Mouse (Mus musculus) midbrain, embryonic 10.5 days (tissue): Measurements from ENCODE around the gene Thap8. TPM values are rescaled to one million over a fixed set of nuclear protein-coding genes. Genes with fewer than 3 reads are reported as not detected.

Source experiments
- polyA plus RNA-seq: library from polyadenylated mRNA; unstranded; fragments of >200 nt; fragmentation: Nextera tagmentation; extraction: Ambion mirVana; gene quantifications from 2 replicates; pipeline ENCODE4 v1.2.1, GENCODE M21; 2016

The Thap8 gene
- polyA plus RNA-seq, 1 experiment from 2014 or later, result 0.32 TPM

Other genes with a start within 250 kb of the Thap8 start
- 4.1 and 4.4 TPM in 2 replicates for gene Zfp14, start 228.7 kb upstream of the Thap8 start, polyA plus RNA-seq
- gene Zfp82, start 207.2 kb upstream of the Thap8 start, polyA plus RNA-seq, result 6.8 and 9.2 TPM in 2 replicates
- 1.3 and 2.2 TPM in 2 replicates for gene Gm26920, start 189.7 kb upstream of the Thap8 start, polyA plus RNA-seq
- 14.3 and 18.5 TPM in 2 replicates for gene Zfp566, start 189.6 kb upstream of the Thap8 start, polyA plus RNA-seq
- 113 and 116 TPM in 2 replicates for gene Zfp260, start 185.3 kb upstream of the Thap8 start, polyA plus RNA-seq
- gene Zfp382, start 158.2 kb upstream of the Thap8 start, polyA plus RNA-seq, result 10.6 and 13.0 TPM in 2 replicates
- gene Zfp146, start 110.3 kb upstream of the Thap8 start, polyA plus RNA-seq, result 17.0 and 21.2 TPM in 2 replicates
- 4.1 and 7.2 TPM in 2 replicates for gene Cox7a1, start 96.0 kb upstream of the Thap8 start, polyA plus RNA-seq
- 52.1 and 55.5 TPM in 2 replicates for gene Capns1, start 81.3 kb upstream of the Thap8 start, polyA plus RNA-seq
- gene Polr2i, start 48.1 kb upstream of the Thap8 start, polyA plus RNA-seq, result 155 and 162 TPM in 2 replicates
- gene Tbcb, start 47.8 kb upstream of the Thap8 start, polyA plus RNA-seq, result 274 and 283 TPM in 2 replicates
- gene Ovol3, start 44.4 kb upstream of the Thap8 start, polyA plus RNA-seq, result not detected in 2 replicates
- gene Wdr62, start 325 bp downstream of the Thap8 start, polyA plus RNA-seq, result 18.0 and 21.6 TPM in 2 replicates
- 54.9 and 76.3 TPM in 2 replicates for gene Clip3, start 11.6 kb downstream of the Thap8 start, polyA plus RNA-seq
- gene Alkbh6, start 28.6 kb downstream of the Thap8 start, polyA plus RNA-seq, result 95.4 and 96.9 TPM in 2 replicates
- gene Syne4, start 34.7 kb downstream of the Thap8 start, polyA plus RNA-seq, result 13.7 and 14.8 TPM in 2 replicates
- 2.6 and 4.6 TPM in 2 replicates for gene E130208F15Rik, start 41.6 kb downstream of the Thap8 start, polyA plus RNA-seq
- gene Sdhaf1, start 43.8 kb downstream of the Thap8 start, polyA plus RNA-seq, result 19.3 and 22.5 TPM in 2 replicates
- 5.4 and 6.2 TPM in 2 replicates for gene Lrfn3, start 82.7 kb downstream of the Thap8 start, polyA plus RNA-seq
- 15.7 and 19.6 TPM in 2 replicates for gene Tyrobp, start 133.7 kb downstream of the Thap8 start, polyA plus RNA-seq
- 0.35 TPM in 1 of 2 replicates, not detected in the other for gene Hcst, start 139.8 kb downstream of the Thap8 start, polyA plus RNA-seq
- 1.4 and 1.5 TPM in 2 replicates for gene Nfkbid, start 141.6 kb downstream of the Thap8 start, polyA plus RNA-seq
- gene Aplp1, start 165.4 kb downstream of the Thap8 start, polyA plus RNA-seq, result 69.6 and 124 TPM in 2 replicates
- 1.7 and 1.9 TPM in 2 replicates for gene Kirrel2, start 177.6 kb downstream of the Thap8 start, polyA plus RNA-seq
- gene Nphs1, start 178.2 kb downstream of the Thap8 start, polyA plus RNA-seq, result 0.16 and 0.23 TPM in 2 replicates
- not detected in 2 replicates for gene Prodh2, start 213.5 kb downstream of the Thap8 start, polyA plus RNA-seq